Mouse (Mus musculus): Measurements from ENCODE around the gene Eef1b2.

Eef1b2 gene

GRCm38 (mm10) chr1:63192306-63193065 is 15.9 kb downstream of the Eef1b2 start:
- DNase-seq (ENCODE audit: low spot score): no peak

GRCm38 (mm10) chr1:63195848-63196512 is 19.4 kb downstream of the Eef1b2 start:
- DNase-seq (ENCODE audit: low spot score): no peak

GRCm38 (mm10) chr1:63199387-63199786 is 22.8 kb downstream of the Eef1b2 start:
- no peak for DNase-seq (ENCODE audit: low spot score)

- DNase-seq (ENCODE audit: low spot score): no peak
Observed at GRCm38 (mm10) chr1:63200322-63200721, 23.7 kb downstream of the Eef1b2 start.

GRCm38 (mm10) chr1:63201672-63202071 is 25.0 kb downstream of the Eef1b2 start:
- DNase-seq (ENCODE audit: low spot score): no peak

- peak; percentile 11 for DNase-seq (ENCODE audit: low spot score)
Observed at GRCm38 (mm10) chr1:63203471-63203870, 26.8 kb downstream of the Eef1b2 start.

GRCm38 (mm10) chr1:63203950-63204659 is 27.5 kb downstream of the Eef1b2 start:
- peak; percentile 87 for DNase-seq (ENCODE audit: low spot score)

- no peak for DNase-seq (ENCODE audit: low spot score)
Observed at GRCm38 (mm10) chr1:63204660-63205394, 28.2 kb downstream of the Eef1b2 start.

GRCm38 (mm10) chr1:63207607-63208006 is 31.0 kb downstream of the Eef1b2 start:
- DNase-seq (ENCODE audit: low spot score): no peak

- DNase-seq (ENCODE audit: low spot score): no peak
Observed at GRCm38 (mm10) chr1:63209861-63210529, 33.4 kb downstream of the Eef1b2 start.

GRCm38 (mm10) chr1:63213478-63214270 is 37.0 kb downstream of the Eef1b2 start:
- DNase-seq (ENCODE audit: low spot score): peak; percentile 30

- no peak for DNase-seq (ENCODE audit: low spot score)
Observed at GRCm38 (mm10) chr1:63214271-63214558, 37.6 kb downstream of the Eef1b2 start, which contains the start of gene Gpr1. Gpr1 (minus strand) TSS chr1:63214543.

GRCm38 (mm10) chr1:63214631-63215030 is 38.0 kb downstream of the Eef1b2 start:
- peak; percentile 9 for DNase-seq (ENCODE audit: low spot score)

- DNase-seq (ENCODE audit: low spot score): no peak
Observed at GRCm38 (mm10) chr1:63219277-63219676, 42.7 kb downstream of the Eef1b2 start.

- no peak for DNase-seq (ENCODE audit: low spot score)
Observed at GRCm38 (mm10) chr1:63225009-63225408, 48.4 kb downstream of the Eef1b2 start.

GRCm38 (mm10) chr1:63225890-63226289 is 49.3 kb downstream of the Eef1b2 start:
- peak; percentile 39 for DNase-seq (ENCODE audit: low spot score)

- no peak for DNase-seq (ENCODE audit: low spot score)
Observed at GRCm38 (mm10) chr1:63227241-63227640, 50.6 kb downstream of the Eef1b2 start.
